Mouse (Mus musculus) cerebellum, adult 9-10 months (tissue): ENCODE results near the gene Gnpnat1.
"Not testable (repeated sequence)": the region's sequence is repeated elsewhere in the genome, so short reads cannot be mapped to it uniquely, and the experiment has no call there.

Experiments used
- DNase-seq: peaks from one replicate; pipeline ENCODE4 v3.0.0; 2022

Gnpnat1 gene

GRCm38 (mm10) chr14:45404813-45405212 is at the start of gene Gnpnat1:
Gnpnat1 (minus strand) TSS chr14:45404913.
- not testable (repeated sequence) for DNase-seq

- peak; percentile 36 for DNase-seq
These were observed 49.0 kb upstream of the Gnpnat1 start for GRCm38 (mm10) chr14:45453538-45454233.

GRCm38 (mm10) chr14:45452861-45453512 is 48.3 kb upstream of the Gnpnat1 start:
- peak; percentile 53 for DNase-seq

GRCm38 (mm10) chr14:45452148-45452547 is 47.4 kb upstream of the Gnpnat1 start:
- DNase-seq, result no peak

GRCm38 (mm10) chr14:45451090-45451489 is 46.4 kb upstream of the Gnpnat1 start:
- DNase-seq, result no peak

GRCm38 (mm10) chr14:45446777-45447176 is 42.1 kb upstream of the Gnpnat1 start:
- no peak for DNase-seq

GRCm38 (mm10) chr14:45445445-45445844 is 40.7 kb upstream of the Gnpnat1 start:
- no peak for DNase-seq

- DNase-seq, result no peak
These were observed 40.2 kb upstream of the Gnpnat1 start for GRCm38 (mm10) chr14:45444870-45445269.

- no peak for DNase-seq
These were observed 38.3 kb upstream of the Gnpnat1 start for GRCm38 (mm10) chr14:45442781-45443560.

GRCm38 (mm10) chr14:45441291-45441690 is 36.6 kb upstream of the Gnpnat1 start:
- DNase-seq, result no peak

GRCm38 (mm10) chr14:45439387-45439786 is 34.7 kb upstream of the Gnpnat1 start:
- DNase-seq, result no peak

- DNase-seq, result no peak
These were observed 34.2 kb upstream of the Gnpnat1 start for GRCm38 (mm10) chr14:45438931-45439275.

GRCm38 (mm10) chr14:45438250-45438930 is 33.7 kb upstream of the Gnpnat1 start:
- no peak for DNase-seq

GRCm38 (mm10) chr14:45434220-45434619 is 29.5 kb upstream of the Gnpnat1 start:
- no peak for DNase-seq

GRCm38 (mm10) chr14:45432003-45432402 is 27.3 kb upstream of the Gnpnat1 start:
- DNase-seq, result no peak

GRCm38 (mm10) chr14:45430066-45430842 is 25.5 kb upstream of the Gnpnat1 start:
- DNase-seq, result no peak

- peak; percentile 57 for DNase-seq
These were observed 18.5 kb upstream of the Gnpnat1 start for GRCm38 (mm10) chr14:45423220-45423619.

- peak; percentile 17 for DNase-seq
These were observed 17.7 kb upstream of the Gnpnat1 start for GRCm38 (mm10) chr14:45422371-45422770.

- no peak for DNase-seq
These were observed 14.6 kb upstream of the Gnpnat1 start for GRCm38 (mm10) chr14:45419323-45419722.

GRCm38 (mm10) chr14:45418553-45418952 is 13.8 kb upstream of the Gnpnat1 start:
- no peak for DNase-seq

- DNase-seq, result no peak
These were observed 11.6 kb upstream of the Gnpnat1 start for GRCm38 (mm10) chr14:45416265-45416664.

- no peak for DNase-seq
These were observed 1.1 kb downstream of the Gnpnat1 start for GRCm38 (mm10) chr14:45403651-45404050.
